Mouse (Mus musculus): ENCODE results near the gene Cnot6.

Cnot6 gene

DNA sequence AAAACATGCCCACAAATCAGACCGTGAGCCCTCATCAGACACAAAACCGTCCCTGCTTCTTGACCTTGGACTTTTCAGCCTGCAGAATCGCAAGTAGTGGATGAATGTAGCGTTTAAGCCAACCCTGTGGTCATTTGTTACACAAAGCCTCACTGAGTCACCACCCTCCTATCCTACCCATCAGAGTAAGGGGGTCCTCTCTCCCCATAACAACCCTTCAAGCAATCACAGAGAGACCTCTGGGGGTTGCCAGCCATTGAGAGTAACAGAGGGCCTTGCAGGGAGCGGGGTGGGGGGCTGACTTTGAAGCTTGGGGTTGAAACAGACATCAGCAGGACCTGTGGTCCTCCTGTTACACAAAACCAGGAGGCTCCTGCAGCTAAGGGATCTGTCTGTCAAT lies 57.9 kb downstream of the Cnot6 start:
- DNase-seq (ENCODE audit: low spot score in 2 of 2): no peak

GRCm38 (mm10) chr11:49653079-49653408 lies 59.5 kb downstream of the Cnot6 start:
- no peak for DNase-seq (ENCODE audit: low spot score in 2 of 2)

DNA sequence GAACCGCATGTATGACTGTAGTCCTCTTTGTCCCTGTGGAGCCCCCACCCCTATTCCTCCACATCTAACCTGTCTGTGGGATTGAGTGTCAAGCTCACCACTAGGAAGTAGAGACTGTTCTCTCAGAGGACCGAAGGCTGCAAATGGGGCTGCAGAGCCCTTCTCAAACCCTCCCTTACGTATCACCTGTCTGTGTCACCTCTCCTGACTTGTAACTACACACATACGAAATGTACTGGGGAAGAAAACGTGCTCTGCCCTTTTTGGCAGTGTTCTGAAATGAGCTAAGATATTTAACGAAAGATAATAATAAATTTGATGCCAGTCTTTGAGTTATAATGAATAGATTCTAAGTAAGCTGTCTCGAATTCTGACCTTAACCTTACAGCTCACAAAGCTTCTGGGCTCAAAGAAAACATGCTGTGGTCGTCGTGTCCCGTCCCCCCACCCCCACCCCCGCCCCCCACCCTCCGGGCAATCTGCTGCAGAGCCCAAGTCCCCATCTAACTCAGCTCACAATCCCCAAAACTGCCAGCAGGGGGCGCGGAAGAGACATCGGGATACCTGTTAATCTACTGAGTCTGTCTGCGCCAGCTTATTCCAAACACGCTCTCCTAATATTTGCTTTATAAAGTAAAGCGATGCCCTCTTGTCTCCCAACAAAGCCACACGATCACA lies 60.0 kb downstream of the Cnot6 start:
- DNase-seq (ENCODE audit: low spot score in 2 of 2): peak; percentile 84 to 89

DNA sequence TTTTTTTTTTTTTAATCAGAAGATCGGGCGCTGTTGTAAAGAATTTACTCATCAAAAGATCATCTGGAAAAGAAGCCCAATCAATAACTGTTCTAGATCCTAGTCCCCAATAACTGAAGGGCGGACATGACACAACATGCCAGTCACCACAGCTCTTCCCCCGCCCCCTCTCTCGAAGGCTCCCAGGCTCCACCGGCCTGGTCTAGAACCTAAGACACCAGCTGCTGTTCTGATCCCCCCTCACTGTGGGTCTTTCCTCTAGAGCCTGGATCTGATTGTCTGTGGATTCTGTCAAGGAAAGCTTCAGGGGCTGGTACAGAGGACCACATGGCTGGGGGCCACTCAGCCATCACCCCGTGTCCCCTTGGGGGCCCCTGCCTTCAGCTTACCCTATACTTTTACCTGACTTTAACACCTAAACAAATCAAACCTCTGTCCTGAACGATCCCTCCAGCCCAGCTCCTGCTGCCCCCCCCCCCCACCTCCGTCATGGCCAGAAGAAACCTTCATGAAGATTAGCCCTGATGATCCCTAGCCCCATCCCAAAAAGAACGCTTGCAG lies 60.7 kb downstream of the Cnot6 start:
- no peak for DNase-seq (ENCODE audit: low spot score in 2 of 2)

DNA sequence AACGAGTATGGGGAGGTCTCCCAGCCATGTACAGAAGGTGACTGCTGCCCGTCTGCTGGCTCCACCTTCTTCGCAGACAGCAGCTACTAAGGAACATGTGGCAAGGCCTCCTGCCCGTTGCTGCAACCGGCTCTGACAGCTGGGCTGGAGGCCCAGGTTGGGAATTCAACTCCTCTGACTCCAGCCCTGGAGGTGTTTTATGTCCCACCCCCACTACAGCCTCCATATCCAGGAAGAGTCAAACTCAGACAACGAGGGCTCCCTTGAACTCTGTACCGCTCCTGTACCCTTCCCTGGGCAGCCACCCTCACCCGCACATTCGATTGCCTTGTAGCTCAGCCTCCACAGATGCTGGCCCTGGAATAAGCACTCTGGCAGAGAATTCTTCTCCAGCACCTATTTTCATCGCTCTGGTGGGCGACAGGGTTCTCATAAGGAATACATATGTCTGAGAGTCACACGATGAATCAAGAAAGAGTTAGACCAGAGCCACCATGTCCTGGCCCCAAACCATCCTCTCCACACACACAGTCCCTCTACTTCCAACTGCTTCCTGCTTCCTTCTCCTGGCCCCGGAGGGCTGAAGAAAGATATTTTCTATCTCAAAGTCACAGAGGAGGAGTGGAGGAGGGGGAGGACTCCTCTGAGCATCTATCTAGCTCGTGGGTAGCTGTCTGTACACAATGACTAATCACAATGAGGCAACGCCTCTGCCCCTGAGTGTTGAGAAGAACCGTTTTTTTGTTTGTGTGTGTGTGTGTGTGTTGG lies 61.3 kb downstream of the Cnot6 start:
- DNase-seq (ENCODE audit: low spot score in 2 of 2): no peak

- DNase-seq (ENCODE audit: low spot score in 2 of 2): no peak
These were observed 62.2 kb downstream of the Cnot6 start for GRCm38 (mm10) chr11:49650113-49650993.

DNA sequence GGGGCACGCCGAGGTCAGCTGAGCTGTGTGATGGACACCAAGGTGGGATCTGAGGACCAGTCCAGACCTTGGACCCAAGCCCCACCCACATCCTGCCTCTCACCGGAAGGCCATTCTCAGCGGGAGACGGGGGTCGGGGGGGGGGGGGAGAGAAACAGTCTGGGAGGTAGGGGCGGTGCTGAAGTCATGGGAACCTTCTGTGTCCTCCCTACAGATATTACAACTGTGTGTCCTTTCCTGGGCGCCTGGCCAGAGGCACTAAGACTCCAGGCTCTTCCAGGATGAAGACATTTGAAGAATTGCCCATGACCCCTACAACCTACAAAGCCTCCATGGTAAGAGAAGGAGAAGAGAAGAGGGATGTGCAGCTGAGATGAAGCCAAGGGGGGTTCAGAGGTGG lies 66.8 kb downstream of the Cnot6 start:
- DNase-seq (ENCODE audit: low spot score in 2 of 2): no peak

GRCm38 (mm10) chr11:49636449-49636848 lies 76.1 kb downstream of the Cnot6 start:
- DNase-seq (ENCODE audit: low spot score in 2 of 2): no peak

GRCm38 (mm10) chr11:49635671-49636070 lies 76.9 kb downstream of the Cnot6 start:
- DNase-seq (ENCODE audit: low spot score in 2 of 2): no peak

GRCm38 (mm10) chr11:49634101-49634500 lies 78.4 kb downstream of the Cnot6 start:
- no peak for DNase-seq (ENCODE audit: low spot score in 2 of 2)

- DNase-seq (ENCODE audit: low spot score in 2 of 2): no peak
These were observed 80.3 kb downstream of the Cnot6 start for GRCm38 (mm10) chr11:49632256-49632655.

DNA sequence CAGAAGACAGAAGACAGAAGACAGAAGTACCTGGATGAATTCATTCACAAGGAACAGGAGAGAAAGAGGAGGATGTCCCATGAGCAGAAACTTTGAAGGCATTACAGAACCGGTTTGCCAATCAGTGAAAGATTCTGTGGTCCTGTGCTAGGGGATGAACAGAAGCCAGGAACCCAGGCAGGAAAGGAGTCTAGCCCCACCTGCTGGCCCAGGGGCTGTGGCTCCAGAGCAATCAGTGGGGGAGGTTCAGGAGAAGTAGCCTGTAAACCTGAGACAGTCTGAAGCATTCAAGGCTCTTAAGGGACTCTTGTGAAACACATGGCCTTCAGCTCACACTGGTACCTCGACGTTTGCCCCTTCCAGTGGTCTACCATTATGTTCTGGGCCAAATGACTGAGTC lies 81.4 kb downstream of the Cnot6 start:
- no peak for DNase-seq (ENCODE audit: low spot score in 2 of 2)

GRCm38 (mm10) chr11:49626748-49627147 lies 85.8 kb downstream of the Cnot6 start:
- DNase-seq (ENCODE audit: low spot score in 2 of 2): no peak

DNA sequence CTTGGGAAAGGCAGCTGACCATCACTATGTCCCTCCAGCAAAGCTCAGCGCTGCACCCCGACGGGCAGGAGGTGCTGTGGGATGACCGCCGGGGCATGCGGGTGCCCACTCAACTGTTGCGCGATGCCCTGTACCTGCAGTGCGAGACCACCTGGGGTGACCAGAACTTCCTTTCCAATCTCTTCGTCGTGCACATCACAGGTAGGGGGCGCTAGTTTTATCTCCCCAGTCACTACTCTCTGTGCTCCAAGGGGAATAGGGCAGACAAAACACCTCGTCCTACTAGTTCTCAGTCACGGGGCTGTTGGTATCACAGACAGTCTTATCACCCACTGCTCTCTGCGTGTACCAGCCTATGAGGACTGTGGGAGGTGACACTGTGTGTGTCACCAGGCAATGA lies 86.7 kb downstream of the Cnot6 start:
- no peak for DNase-seq (ENCODE audit: low spot score in 2 of 2)

DNA sequence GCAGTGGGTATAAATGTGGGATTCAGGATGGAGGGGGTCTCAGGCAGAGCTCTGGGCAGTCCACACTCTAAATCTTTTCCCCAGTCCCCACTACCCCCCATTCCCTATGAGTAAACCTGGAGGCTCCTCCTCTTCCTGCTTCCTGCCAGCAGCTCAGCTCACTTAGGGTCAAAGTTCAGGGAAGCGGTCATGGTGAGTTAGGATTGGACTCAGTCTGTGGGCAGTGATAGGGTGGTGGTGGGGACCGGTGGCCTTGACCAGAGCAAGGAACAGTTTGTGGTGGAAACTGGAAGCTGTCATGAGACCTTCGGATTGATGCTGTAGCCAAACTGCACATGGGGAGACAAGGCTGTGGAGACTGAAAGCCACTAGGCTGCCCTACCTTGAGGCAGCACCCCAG lies 88.4 kb downstream of the Cnot6 start:
- DNase-seq (ENCODE audit: low spot score in 2 of 2): no peak

DNA sequence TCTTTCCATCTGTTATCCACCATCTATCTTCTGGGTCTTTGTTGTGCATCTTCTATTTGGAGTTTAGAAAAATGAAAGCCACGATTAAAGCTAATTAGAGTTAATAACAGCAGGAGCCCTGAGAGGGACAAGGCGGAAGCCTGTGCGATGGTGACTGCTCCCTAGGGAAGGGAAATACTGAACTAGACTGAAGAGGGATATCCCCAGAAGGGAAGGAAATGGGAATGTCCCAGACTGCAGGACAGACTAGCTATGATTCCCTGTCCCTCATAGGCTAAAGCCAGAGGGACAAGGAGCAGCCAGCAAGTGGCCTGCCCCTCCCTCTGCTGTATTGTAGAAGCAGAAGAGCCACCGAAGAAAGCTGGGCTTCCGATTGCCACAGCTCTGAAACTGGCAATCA lies 90.6 kb downstream of the Cnot6 start:
- no peak for DNase-seq (ENCODE audit: low spot score in 2 of 2)
